Mouse (Mus musculus) stomach, adult 2 months (tissue): ENCODE data around the gene Foxa2. TPM values are rescaled to one million over a fixed set of nuclear protein-coding genes. Genes with fewer than 3 reads are reported as not detected.

Source experiments
- polyA plus RNA-seq: library from polyadenylated mRNA; depleted of rRNA; stranded (reverse); fragments of >200 nt; gene quantifications from 2 replicates; pipeline ENCODE4 v1.2.3, GENCODE M21; 2012; rRNA removed

The Foxa2 gene
- 56.9 and 84.8 TPM in 2 replicates for polyA plus RNA-seq

DNA sequence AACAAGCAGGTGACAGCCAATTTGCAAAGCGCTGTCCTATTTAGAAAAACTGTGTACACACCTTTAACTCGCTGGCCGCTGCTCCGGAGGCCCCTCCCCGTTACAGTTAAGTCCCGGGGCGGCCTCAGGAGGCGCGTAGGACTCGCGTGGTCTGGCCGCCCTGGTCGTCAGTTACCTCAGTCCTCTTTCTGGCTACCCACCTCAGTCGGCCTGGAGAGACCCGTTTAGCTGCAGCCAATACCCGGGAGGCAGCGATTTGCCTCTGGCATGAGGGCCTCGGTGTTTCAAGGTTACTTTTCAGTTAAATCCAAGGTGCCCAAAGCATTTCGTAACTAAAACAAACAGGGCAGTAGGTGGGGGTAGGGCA is at the start of gene Foxa2:
Gene Foxa2, minus strand, starts transcription at position 171 of the 367 bp plus-strand sequence.

